Mouse (Mus musculus): ENCODE results near the gene Armcx1.

- no peak for TF ChIP-seq CTCF (IDR thresholded peaks at IDR 0.05; ENCODE audit: control insufficient read depth, insufficient read depth, low read length)
- TF ChIP-seq POLR2A (IDR thresholded peaks at IDR 0.05; ENCODE audit: borderline replicate concordance, control insufficient read depth, low read depth, low read length): no peak
These were observed 31.5 kb upstream of the Armcx1 start, which contains the start of gene Armcx4 for GRCm38 (mm10) chrX:134686267-134686666.

All from bone marrow, adult 2 months (tissue).